Mouse (Mus musculus) cerebellum, adult 8-10 months (tissue): ENCODE measurements around the gene Oxa1l.

Source experiments
- DNase-seq: peaks from one replicate; pipeline ENCODE4 v3.0.0; 2022

Oxa1l gene

GRCm38 (mm10) chr14:54372923-54373322 lies 12.3 kb downstream of the Oxa1l start:
- DNase-seq, result no peak

DNA sequence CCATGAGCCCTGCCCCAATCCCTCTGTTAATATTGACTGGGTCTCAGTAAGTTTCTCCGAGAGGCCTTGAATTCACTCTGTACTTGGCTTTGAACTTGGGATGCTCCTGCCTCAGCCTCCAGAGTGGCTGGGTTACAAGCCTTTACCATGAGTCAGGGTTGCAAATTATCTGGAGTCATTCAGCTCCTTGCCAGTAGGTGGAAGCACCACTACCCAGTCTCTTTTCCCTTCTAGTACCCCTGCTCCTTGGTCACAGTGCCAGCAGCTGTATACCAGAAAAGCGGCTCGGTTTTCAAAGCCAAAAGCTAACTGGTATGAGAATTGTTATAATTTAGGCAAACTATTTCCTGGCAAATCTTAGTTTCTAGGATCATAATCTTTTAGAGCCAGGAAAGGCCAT lies 15.3 kb downstream of the Oxa1l start:
- no peak for DNase-seq

- no peak for DNase-seq
Measured at GRCm38 (mm10) chr14:54377166-54377565, 16.5 kb downstream of the Oxa1l start.

GRCm38 (mm10) chr14:54379571-54379970 lies 18.9 kb downstream of the Oxa1l start:
- no peak for DNase-seq

GRCm38 (mm10) chr14:54380616-54381015 lies 20.0 kb downstream of the Oxa1l start:
- no peak for DNase-seq

DNA sequence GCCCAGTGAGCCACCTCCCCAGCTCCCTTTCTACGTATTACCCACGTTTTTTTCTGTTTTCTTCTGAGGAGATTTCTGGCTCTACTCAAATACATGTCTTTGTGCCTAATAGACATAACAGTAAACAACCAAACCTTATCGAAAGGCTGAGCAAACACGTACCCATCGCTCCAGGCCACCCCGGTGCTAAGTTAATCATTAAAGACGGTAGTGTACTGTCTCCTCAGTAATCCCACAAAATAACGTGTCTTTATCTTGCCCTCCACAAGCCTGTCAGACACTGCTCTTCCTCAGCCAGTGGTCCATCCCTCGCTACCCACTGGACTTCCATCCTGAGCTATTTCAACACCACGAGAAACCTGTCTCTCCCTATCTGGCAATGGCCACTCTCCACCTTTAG lies 21.2 kb downstream of the Oxa1l start:
- DNase-seq, result no peak

DNA sequence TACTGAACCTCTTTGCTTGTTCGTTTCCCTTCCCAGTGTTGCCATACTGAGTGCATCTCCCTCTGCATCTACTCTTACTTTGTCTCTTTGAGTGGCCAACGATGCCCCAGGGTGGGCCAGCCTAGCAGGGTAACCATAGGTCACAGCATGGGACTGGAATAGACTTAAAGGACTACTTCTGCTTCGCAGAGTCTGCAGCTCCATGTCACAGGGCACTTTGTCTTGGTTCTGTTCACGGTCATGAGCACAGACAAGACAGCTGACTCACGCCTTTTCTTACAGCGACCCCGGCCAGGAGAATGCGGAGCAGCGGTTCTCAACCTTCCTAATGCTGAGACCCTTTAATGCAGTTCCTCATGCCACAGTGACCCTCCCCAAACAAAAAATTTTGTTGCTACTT lies 22.0 kb downstream of the Oxa1l start:
- no peak for DNase-seq

DNA sequence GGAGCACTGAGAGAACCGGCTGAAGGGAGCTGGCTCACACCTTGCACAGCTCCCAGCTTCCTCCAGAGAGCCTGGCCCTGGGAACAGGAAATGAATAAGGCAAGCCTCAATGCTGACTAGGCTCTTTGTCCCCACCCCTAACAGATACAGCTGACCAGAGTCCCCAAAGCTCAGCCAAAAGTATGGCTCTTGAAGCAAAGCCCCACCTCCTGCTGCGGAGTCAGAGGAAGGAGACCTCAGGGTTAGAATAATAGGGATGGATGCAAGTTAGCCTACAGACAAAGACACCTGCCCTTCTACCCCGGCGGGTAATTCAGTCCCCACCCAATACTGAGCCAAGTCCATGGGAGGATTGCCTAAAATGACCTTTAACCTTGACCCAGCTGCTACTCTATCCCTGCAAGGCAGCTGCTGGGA lies 22.7 kb downstream of the Oxa1l start:
- DNase-seq, result no peak

GRCm38 (mm10) chr14:54384396-54384795 lies 23.8 kb downstream of the Oxa1l start:
- no peak for DNase-seq

GRCm38 (mm10) chr14:54385968-54386618 lies 25.5 kb downstream of the Oxa1l start:
- DNase-seq, result no peak

DNA sequence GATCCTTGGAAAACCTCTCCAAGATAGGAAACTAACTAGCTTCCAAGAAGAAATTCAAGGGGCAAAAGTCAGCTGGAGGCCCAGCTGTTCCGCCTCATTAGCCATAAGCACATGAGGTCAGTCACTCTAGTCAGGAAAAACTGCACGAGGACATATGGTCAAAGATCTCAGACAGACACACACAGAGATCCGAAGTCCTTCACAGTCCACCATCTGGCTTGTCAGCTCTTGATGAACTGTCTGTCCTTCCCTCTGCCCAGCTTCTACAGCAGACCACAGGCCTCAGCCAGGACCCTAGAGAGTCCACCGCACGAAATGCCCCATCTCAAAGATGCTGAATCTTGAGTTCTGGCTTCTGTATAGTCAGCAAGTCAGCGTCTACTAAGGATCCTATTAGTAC lies 26.9 kb downstream of the Oxa1l start:
- no peak for DNase-seq

DNA sequence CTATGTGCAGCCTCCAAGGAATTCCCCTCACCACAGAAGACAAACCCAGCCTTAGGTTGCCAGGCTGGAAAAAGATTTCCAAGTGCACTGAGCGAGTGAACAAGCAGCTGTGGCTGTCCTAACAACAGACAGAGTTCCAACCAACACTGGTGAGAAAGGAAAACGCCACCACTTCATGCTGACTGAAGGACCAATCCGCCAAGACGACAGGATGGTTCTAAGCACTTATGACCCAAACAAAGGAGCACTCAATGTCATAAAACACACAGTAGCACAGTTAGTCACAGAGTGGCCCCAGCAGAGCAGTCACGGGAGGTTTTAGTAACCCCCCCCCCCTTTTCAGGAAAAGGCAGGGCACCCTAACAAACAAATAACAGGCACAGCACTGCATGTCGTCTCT lies 30.2 kb downstream of the Oxa1l start:
- DNase-seq, result no peak

- DNase-seq, result no peak
Measured at GRCm38 (mm10) chr14:54393794-54394193, 33.2 kb downstream of the Oxa1l start.

GRCm38 (mm10) chr14:54394309-54394708 lies 33.7 kb downstream of the Oxa1l start:
- no peak for DNase-seq

DNA sequence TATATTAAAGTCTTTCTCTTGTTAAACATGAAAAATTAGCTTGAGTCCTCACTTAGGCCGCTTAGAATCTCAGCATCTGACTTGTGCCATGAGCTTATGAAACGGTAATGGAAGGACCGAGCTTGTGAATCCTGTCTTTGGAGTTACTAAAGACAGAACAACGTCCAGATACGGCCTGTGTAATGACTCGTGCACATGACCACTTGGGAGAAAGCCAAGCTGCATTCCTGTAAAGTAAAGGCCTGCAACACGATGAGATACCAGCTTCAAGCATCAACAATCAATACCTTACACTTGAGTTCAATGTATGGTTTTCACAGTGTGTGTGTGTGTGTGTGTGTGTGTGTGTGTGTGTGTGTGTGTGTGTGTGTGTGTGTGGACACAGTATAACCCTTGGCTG lies 36.1 kb downstream of the Oxa1l start:
- DNase-seq, result no peak

GRCm38 (mm10) chr14:54397872-54398527 lies 37.4 kb downstream of the Oxa1l start:
- DNase-seq, result no peak

DNA sequence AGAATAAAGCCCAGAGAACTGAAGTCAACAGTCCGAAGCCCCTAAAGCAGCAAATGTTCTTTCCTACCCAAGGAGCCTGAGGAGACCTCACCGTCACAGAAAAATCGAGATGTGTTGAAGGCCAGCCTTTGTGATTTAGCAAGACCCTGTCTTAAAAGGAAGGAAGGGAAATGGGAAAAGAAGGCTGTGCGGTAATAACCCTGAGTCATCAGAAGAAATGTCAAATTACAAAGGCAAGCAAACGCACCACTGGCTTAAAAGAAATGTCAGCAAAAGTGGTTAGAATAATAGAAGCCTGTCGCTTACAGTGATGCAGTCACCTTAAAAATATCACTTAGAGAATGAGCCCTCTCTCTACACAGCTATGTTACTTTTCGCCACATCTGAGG lies 37.9 kb downstream of the Oxa1l start:
- DNase-seq, result no peak

DNA sequence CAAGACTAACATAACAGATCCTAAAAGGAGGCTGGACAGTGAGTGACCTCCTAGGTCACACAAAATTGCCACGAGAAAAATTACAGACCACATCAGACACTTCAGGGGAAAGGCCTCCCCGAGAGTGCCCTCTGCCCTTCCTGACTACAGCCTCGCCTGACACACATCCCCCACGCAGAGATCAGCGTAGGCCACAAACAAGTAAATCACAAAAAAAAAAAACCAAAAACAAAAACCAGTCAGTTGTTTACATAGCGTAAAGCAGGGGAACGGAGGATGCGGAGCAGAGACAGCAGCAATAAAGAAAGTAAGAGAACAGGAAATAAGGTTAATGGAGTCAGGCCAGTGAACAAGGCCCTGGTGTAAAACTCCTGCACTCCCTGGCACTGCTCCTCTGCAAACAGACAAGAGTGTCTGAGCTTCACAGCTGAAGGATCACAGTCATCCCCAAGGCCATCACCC lies 38.3 kb downstream of the Oxa1l start:
- DNase-seq, result no peak

DNA sequence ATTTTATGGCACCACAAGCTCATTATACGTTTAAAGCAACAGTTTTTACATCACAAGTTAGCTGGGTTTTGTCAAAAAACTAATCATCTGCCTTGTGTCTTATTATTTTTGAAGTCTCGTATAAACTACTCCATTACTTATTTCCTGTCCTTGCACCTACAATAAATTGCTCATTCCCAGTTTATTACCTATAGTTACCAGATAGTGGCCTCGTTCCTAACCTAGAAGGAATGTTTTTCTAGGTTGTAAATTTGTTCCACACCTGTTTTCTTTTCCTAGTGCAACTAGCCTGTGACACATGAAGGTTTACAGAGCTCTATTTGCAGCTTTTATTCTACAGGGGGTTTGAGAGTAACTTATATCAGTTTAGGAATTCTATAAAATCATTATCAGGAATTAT lies 41.1 kb downstream of the Oxa1l start:
- DNase-seq, result no peak

- no peak for DNase-seq
Measured at GRCm38 (mm10) chr14:54408336-54409056, 47.9 kb downstream of the Oxa1l start.

DNA sequence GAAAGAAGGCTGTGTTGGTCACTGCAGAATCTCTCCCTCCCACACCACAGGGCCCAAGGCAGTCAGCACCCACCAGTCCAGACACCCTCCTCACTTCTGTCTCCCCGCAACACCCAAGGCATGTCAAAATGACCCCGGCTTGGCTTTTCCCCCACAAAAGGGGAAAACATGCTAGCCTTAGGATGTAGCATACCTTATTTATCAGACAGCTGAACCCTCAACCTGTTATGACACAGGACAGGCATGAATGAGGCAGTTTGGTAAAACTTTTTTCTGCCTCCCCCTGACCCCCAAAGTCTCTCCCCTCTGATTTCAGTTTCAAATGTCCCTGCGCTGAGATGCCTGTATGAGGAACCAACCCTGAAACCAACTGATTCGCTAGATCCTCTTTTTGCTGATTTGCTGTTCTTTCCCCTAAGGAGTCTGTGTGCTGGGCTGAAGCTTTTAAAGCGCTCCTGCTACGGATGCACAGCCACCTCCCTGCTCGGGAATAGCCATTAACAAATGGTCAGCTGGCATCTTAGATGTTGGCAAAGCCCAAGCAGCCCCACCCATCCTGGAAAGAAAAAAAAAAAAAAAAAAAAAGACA lies 48.5 kb downstream of the Oxa1l start:
- DNase-seq, result no peak

DNA sequence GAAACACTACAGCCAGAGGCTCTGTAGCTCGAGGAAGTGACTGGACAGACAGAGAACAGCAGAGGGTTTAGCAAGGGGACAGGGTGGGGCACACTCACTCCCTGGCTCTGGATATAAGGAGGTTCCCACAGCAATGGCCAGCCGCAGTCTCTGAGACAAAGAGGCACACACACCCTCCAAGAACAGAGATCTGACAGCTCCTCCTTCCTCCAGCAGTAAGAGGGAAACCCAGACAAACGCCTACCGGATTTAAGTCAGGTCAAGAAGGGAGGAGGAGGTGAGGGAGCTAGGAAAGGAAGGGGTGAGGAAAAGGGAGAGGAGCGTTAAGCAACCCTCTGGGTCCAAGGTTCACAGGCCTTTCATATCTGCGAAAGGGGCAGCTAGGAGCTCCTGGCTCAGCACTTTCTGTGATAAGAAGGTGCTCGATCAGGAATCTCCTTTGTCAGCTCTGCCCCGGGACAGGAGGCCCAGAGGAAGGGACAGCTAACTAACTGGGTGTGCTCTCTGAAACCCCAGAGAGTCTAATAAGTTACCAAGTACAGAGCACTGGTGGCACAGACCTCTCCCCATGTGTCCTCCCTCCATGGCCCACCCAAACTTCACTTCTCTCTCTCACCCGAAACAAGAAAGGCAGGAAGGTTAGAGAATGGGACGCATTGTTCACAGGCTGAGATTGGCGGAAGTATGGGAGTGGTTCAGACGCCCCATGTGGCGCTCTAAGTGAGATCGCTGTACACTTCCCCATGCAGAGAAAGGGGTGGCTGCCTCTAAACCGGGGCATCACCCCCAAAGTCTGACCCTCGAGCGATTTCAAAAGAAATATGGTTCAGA lies 49.6 kb downstream of the Oxa1l start:
- no peak for DNase-seq
